Mouse (Mus musculus): ENCODE data around the gene Sgsm1.

GRCm38 (mm10) chr5:113209401-113209750 is 101.2 kb downstream of the Sgsm1 start:
- no peak for TF ChIP-seq CTCF (IDR thresholded peaks at IDR 0.05; ENCODE audit: insufficient read depth, low read depth, low read length)
- no peak for TF ChIP-seq POLR2A (IDR thresholded peaks at IDR 0.05; ENCODE audit: insufficient read depth, low read depth, low read length)
